Mouse (Mus musculus): ENCODE measurements at regions not wholly inside any gene's neighbourhood (a gene's known extent, or its start where the extent isn't known, plus 50 kb on each side); places are given as distances from the start of the nearest gene placed in this dataset.

DNA sequence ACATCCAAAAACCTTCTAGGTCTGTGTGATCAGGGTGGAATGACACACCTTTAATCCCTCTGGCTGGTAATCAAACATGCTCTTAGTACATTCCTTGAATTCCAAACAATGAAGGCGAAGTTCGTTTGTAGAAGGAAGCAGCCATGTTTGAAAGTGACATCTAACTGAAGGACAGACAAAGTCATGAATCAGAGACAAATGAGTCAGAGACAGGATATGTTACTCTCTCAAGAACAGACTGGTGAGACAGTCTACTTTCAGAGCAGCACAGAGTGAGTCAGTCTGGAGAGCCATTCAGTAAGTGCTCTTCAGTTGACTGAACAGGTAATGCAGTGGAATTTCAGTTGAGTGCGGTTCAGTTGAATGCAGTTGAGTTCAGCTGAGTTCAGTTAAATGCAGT lies 150.4 kb downstream of the Cpe start:
- DNase-seq = no peak

DNA sequence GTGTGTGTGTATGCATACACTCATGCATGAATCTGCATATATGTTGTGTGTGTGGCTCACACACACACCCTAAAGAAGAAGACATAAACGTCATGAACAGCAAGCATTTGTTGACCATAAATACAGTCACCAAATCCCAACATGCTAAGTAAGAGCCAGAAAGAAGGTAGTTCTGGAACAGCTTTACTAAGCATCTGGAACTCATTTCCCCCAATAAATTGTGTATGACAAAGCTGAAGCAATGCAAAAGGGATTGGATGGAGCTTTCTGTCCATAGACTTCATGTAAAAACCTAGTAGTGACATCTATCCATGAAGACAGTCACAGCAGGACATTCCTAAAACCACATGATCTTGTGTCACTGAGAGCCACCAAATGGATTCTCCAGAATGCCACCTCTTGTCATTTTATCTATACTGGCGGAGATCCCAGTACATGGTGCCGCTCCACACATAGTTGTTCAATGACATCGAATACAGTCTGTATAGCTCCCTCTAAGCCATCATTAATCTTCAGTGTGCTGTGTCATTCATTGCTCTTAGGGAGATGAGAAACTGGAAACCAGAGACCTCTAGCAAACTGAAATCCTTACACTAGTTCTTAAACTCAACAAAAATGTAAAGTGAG lies 152.9 kb downstream of the Cpe start:
- DNase-seq = no peak

- DNase-seq = no peak
Observed at GRCm38 (mm10) chr8:64531780-64532179, 161.1 kb downstream of the Cpe start.

DNA sequence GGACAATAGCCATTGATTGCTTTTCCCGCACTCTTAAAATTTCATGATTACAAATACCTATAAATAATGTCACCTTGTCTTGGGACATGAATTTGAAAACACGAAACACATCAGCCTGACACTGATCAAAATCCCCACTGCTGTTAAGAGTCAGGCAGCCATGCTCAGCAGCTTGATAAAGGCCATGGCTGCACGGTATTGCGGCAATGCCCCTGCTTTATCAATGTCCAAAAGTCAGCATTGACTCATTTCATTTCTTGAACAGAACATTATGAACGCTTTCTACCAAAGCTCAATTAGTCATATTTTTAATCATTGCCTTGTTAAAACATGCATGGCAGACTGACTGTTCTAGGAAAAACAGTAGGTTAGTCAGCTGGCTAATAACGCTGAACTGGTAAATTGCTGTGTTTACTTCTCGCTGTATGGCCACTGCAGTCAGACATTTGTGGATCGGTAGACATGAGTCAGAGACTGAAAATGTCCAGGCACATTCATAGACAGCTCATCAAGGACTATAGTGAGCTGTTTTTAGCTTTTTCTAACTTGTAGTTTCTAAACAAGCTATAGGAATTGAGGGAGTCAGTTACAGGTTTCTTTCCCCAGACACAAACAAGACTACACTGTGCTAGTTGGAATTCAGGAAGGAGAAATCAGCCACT lies 170.3 kb downstream of the Cpe start:
- no peak for DNase-seq

GRCm38 (mm10) chr8:64519650-64520049 lies 173.2 kb downstream of the Cpe start:
- no peak for DNase-seq

- DNase-seq = no peak
Observed at GRCm38 (mm10) chr8:64515923-64516322, 176.9 kb downstream of the Cpe start.

GRCm38 (mm10) chr8:64497281-64498060 lies 195.4 kb downstream of the Cpe start:
- no peak for DNase-seq

- no peak for DNase-seq
Observed at GRCm38 (mm10) chr8:64496333-64497213, 196.3 kb downstream of the Cpe start.

DNA sequence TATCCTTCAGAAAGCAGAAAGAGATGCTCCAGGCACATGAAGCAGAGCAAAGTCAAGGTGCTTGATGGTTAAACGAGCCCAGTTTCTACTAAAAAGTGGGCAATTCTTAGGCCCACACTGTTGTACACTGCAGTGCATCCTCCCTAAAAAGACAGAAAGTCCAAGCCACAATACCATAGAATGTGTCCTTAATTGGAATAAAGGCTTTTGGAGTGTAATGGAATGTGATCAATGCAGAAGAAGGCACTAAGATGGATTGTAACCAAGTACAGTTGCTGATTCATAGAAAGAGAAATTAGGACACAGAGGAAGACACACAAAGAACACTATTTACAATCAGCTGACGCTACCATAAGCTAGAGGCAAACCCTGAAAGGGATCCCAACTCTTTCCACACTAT lies 201.3 kb downstream of the Cpe start:
- DNase-seq = no peak

DNA sequence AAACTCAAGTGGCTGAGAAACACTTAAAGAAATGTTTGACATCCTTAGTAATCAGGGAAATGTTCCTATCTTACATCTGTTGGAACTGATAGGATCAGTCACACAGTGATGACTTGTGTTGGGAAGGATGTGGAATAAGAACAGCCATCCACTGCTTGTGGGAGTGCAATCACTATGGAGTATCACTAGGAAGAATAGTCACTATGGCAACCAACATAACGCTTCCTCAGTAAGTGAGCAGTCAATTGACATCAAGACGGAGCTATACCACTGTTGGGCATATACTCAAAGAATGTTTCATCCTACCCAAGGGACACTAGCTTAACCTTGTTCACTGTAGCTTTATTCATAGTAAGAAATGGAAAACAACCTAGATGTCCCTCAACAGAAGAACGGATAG lies 204.8 kb downstream of the Cpe start:
- DNase-seq = no peak

DNA sequence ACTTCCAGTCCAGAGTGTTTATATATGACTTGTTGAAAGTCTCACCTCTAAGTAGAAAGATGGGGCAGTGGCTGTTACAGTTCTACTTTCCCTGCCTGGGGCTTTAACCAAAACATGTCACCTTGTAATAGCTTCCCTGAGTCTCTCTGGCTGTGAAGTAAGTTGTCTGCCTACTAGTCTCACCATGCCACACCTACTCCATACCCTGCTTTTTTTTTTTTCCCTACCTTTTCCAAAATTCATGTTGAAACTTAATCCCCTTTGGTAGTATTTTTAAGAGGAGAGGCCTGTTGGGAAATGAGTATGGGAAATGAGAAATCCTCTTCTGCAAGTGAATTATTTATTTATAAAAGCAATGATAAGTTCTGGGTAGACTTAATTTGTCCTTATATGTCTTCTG lies 219.6 kb downstream of the Cpe start:
- DNase-seq = no peak

DNA sequence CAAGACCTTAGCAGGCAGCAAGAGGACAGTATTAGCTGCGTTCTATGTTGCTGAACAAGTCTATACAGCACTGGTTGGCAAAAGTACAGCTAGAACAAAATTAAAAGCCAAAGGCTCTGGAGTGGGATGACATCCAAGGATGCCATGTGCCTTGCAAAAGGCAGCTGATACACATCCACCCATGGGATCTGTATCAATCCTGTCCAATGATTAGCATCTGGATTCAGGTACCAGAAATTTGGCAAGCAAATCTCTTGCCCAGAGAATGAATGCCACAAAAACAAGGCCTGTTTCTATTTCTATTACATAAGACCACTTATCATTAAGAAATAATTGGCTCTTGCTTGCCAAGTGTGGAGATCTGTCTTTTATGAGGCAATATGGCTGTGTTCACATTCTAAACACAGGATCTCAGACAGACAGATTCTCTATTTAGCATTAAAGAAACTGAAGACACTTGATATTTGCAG lies 220.0 kb downstream of the Cpe start:
- DNase-seq = no peak

- DNase-seq = no peak
Observed at GRCm38 (mm10) chr8:64461136-64461535, 231.7 kb downstream of the Cpe start.

DNA sequence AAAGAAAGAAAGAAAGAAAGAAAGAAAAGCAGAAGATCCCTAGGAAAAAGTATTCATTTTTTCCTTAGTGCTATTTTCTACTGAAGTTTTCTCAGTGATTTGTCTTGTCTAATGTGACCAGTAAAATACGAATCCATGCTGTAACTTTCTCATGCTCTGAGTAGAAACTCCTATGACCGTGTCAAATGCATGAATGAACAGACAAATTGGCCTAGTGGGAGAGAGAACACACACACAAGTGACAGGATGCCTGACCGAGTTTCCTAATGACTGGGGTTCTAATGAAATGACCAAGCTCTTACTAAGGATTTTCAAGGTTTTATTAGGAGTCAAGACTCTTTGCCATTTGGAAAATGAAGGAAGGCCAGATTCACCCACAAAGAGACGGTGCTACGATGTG lies 235.9 kb downstream of the Cpe start:
- no peak for DNase-seq

GRCm38 (mm10) chr8:64454736-64455135 lies 238.1 kb downstream of the Cpe start:
- DNase-seq = no peak

- no peak for DNase-seq
Observed at GRCm38 (mm10) chr8:64445366-64445765, 239.3 kb upstream of the Tll1 start.

GRCm38 (mm10) chr8:64444429-64444828 lies 238.4 kb upstream of the Tll1 start:
- no peak for DNase-seq

DNA sequence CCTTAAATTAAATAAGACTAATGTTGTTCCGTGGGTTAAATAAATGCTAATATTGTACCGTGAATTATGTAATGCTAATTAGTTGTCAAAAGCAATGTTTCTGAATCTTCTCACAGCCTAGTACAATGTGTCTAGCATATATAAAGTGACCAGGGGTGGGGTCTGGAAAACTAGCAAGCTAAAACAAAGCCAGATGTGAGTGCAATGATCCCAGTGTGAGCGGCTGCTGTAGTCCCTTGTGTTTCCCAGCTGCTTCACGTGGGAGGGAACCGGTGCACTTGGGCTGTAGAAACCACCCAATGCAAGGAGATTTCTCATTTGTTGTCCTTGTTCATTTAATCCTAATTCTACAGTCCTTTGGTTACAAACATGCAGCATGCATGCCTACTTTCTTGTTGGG lies 232.4 kb upstream of the Tll1 start:
- no peak for DNase-seq

DNA sequence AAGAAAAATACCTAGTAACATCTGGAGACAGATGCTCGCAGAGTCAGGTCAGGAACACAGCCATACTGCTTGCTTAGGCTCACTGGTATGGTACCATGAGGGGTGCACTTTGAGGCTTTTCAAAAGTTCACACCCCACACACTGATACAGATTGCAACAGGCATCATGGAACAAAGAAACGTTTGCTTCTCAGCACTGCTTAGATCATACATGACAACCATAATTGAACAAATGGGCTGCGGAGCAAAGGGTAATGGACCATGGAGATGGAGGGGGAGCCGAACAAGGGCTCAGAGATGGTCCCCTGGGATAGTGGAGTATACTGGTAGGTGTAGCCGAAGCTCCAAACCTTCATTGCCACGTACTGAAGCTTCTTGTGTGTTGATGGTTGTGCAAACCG lies 228.6 kb upstream of the Tll1 start:
- no peak for DNase-seq

- DNase-seq = no peak
Observed at GRCm38 (mm10) chr8:64422850-64423214, 216.8 kb upstream of the Tll1 start.

GRCm38 (mm10) chr8:64422200-64422849 lies 216.3 kb upstream of the Tll1 start:
- no peak for DNase-seq

DNA sequence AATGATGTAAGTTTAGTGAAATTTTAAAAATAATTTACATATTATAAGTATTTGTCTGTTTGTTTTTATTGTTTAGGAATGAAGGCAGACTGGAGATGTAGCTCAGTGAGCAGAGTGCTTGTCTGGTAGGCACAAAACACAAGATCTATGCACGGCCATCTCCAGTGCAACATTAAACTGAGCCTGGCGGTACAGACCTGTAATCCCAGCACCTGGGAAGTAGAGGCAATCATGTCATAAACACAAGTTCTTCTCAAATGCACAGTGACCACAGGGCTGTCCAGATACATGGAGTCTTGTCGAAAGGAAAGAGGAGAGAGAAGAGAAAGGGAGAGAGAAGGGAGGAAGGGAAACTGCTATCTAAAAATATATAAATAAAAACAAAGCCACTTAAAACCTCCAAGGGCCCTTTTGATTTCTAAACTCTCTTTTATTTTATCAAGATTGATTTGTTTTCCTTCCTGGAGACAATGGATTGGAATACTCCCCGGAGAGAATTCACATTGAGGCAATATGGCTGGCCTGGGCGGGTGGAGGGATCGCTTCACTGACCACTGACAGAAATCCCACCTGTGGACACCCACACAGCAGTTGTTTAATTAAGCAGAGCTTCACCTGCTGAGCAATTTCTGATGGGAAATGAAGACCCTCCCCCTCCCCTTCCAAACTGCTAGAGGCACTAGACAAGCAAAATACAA lies 215.6 kb upstream of the Tll1 start:
- no peak for DNase-seq
